Mouse (Mus musculus) kidney, adult 2 months (tissue): ENCODE measurements at regions not wholly inside any gene's neighbourhood (a gene's known extent, or its start where the extent isn't known, plus 50 kb on each side); places are given as distances from the start of the nearest gene placed in this dataset.

Experiments used
- CTCF ChIP-seq: fragments of 200-500 bp; conservative IDR thresholded peaks from 2 replicates; pipeline ENCODE4 v1.5.1; 2011; ENCODE audit warnings: low read depth, mild to moderate bottlenecking, control low read depth, low read length, moderate library complexity, mixed read lengths; ENCODE audit not compliant: insufficient read depth, insufficient read length
- POLR2A ChIP-seq: fragments of 200-500 bp; IDR thresholded peaks from one replicate; pipeline ENCODE4 v1.6.1; 2011; ENCODE audit warnings: low read depth, low read length, control low read depth

DNA sequence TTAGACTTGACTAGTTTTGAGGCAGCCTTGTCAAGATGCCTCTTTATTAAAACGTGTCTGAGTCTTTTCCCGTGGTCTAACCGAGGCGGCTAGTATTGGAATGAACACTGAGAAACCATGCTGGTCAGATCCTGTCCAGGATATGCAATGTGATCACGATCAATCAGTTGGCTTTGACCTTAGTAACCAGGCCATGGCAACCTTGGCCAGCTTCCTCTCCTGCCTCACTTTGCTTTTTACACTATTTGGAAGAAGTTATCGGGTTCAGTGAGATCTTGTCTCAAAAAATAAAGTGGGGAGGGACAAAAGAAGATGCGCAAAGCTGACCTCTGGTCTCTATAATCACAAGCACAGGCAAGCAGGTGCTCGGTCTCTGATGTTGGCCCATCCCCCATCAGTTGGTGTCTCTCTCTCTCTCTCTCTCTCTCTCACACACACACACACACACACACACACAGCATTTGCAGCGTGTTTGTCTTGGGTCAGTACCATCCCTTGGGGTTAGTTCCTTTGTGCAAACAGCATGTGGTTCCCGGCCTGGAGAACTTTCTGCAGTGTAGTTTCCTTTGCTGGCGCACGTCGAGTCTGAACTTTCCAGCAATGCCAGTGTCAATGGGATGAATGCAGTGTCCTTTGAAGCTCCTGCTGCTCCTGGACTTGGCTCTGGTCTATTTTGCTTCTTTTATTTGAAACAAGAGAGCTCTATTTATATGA lies 117.6 kb upstream of the Spdye4c start:
- no peak for TF ChIP-seq POLR2A
- no peak for TF ChIP-seq CTCF
